Mouse (Mus musculus) kidney, adult 18-20 months (tissue): ENCODE results near the gene Rgs5.

Source experiments
- DNase-seq: peaks from one replicate; pipeline ENCODE4 v3.0.0; 2021

Gene Rgs5

DNA sequence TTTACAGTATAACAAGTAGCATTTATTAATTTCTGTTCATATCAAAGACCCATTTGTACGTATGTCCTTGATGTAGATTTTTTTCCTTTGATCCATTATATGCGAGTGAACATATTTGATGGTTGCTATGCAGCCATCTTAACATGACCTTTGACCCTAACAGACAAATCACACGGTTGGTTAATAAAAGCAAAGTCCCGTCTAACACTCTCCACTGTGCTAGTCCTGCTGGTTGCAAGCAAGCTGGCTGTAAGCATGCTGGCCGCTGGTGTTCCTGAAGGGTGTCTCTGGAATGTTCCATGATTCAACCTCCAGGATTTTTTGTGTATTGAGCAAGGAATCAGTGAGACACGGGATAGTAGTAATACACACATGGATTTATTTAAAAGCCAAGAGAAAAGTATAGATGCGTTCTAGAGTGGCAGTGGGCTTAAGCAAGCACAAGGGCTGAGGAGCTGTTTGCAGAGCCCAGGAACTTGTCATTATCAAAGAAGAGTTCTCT lies 75.3 kb downstream of the Rgs5 start:
- DNase-seq, result no peak

DNA sequence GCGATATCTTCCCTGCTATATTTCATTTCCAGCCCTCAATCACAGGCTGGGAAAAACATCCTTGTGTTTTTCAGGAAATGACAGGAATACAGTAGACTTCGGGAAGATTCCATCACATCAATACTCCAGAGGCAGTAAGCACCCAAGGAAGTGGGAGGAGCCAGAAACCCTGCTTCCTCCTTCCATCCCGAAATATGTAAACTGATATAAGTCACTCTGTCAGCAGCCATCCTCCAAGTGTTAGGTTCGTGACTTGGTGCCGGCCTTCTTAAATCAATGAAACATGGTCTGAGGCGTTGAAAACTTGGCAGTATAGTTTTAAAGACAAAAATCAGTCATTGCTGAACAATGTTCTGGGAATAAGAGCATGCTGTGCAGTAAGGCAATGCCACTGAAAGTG lies 80.8 kb downstream of the Rgs5 start:
- DNase-seq, result no peak

DNA sequence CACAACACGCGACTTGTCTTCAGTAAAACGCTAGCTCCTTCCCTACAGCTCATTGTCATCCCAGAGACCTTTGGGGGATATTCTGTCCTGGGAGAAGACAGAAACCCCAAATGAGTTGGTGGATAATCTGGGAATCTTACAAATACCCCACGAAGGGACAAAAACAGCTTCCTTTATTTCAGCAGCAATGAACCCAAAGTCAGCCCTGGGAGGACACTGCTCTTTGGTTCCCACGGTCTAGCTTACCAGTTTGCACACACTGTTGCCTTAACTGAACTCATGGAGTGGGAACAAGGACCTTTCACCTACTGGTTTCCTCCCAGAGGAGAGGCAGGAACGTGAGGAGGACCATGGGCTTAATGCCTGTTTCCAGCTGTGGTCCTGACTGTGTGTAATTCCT lies 81.9 kb downstream of the Rgs5 start:
- no peak for DNase-seq

DNA sequence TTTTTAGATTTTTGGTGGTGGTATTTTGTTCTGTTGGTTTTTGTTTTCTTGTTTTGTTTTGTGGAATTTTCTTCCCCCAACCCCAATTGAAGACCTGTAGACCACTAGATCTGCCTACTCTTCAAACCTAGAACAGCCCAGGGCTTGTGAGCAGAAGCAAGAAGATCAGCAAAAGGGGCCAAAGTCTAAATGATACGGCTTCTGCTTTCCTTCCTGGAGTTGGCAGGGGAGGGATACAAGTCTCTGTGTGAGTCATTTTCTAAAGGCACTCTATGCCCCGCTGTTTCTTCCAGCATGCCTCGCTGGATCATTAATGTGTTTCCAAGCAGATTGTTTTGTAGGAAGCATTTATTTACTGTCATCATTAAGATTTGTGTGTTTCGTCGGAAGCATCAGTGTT lies 85.8 kb downstream of the Rgs5 start:
- DNase-seq, result no peak
